Mouse (Mus musculus) liver, embryonic 16.5 days (tissue): ENCODE measurements around the gene Gm5617. TPM values are rescaled to one million over a fixed set of nuclear protein-coding genes. Genes with fewer than 3 reads are reported as not detected.
"Not testable (repeated sequence)": the region's sequence is repeated elsewhere in the genome, so short reads cannot be mapped to it uniquely, and the experiment has no call there.

Source experiments
- ATAC-seq: fragments of 200-750 bp; cut with Nextera tagmentation; 2 replicates; pipeline ENCODE4 v1.8.0; 2017; ENCODE audit warnings: low read depth, mild to moderate bottlenecking, moderate number of reproducible peaks, moderate library complexity
- H3K27ac ChIP-seq: fragments of 300-500 bp; sonication (generic); 2 replicates; pipeline ENCODE4 v1.5.1; 2014; ENCODE audit warnings: mild to moderate bottlenecking, low read length
- H3K27me3 ChIP-seq: fragments of 300-500 bp; sonication (generic); 2 replicates; pipeline ENCODE4 v1.6.1; 2014; ENCODE audit warnings: low read depth, low read length, mixed read lengths; ENCODE audit not compliant: control insufficient read depth, insufficient read depth
- H3K36me3 ChIP-seq: fragments of 300-500 bp; sonication (generic); 2 replicates; pipeline ENCODE4 v1.6.1; 2014; ENCODE audit warnings: mild to moderate bottlenecking; ENCODE audit not compliant: control insufficient read depth, insufficient read depth
- H3K4me1 ChIP-seq: fragments of 300-500 bp; sonication (generic); 2 replicates; pipeline ENCODE4 v1.6.1; 2014; ENCODE audit warnings: low read depth, low read length, mixed read lengths; ENCODE audit not compliant: control insufficient read depth
- H3K4me2 ChIP-seq: fragments of 300-500 bp; sonication (generic); 2 replicates; pipeline ENCODE4 v1.6.1; 2014; ENCODE audit warnings: low read depth, low read length, mixed read lengths
- H3K4me3 ChIP-seq: fragments of 300-500 bp; sonication (generic); 2 replicates; pipeline ENCODE4 v1.5.1; 2014; ENCODE audit warnings: low read depth, mild to moderate bottlenecking, low read length
- H3K9ac ChIP-seq: fragments of 300-500 bp; sonication (generic); 2 replicates; pipeline ENCODE4 v1.6.1; 2014; ENCODE audit warnings: low read depth, low read length
- H3K9me3 ChIP-seq: fragments of 300-500 bp; sonication (generic); replicated peaks from 2 replicates; pipeline ENCODE4 v1.6.1; 2016; ENCODE audit warnings: low read length; ENCODE audit not compliant: control insufficient read depth
- WGBS: fragments of 180-500 bp; shearing (Covaris S2); extraction: QIAGEN DNeasy Blood & Tissue Kit; methylation state at CpG from one replicate; pipeline ENCODE4 v1.1.7; 2014; ENCODE audit not compliant: insufficient replicate concordance; 5-methylcytosine and 5-hydroxymethylcytosine counted together
- polyA plus RNA-seq: library from polyadenylated mRNA; unstranded; fragments of >200 nt; fragmentation: Nextera tagmentation; extraction: Ambion mirVana; gene quantifications from 2 replicates; pipeline ENCODE4 v1.2.1, GENCODE M21; 2015

The Gm5617 gene
- polyA plus RNA-seq, 1 experiment from 2014 or later: 17.3 TPM

DNA sequence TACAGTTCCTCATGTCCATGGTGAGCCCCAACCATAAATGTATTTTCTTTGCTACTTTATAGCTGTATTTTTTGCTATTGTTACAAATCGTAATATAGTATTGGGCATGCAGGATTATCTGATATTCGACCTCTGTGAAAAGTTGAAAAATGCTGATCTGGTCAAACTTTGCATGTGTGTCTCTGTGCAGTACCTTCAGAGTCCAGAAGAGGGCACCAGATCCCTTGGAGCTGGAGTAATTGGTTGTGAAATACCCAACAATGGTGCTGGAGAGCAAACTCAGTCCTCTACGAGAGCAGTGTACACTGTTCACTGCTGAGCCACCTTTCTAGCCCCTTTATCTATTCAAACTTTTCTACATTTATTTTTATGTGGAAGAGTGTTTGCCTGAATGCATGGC lies 28.4 kb upstream of the Gm5617 start:
- H3K9me3 ChIP-seq: no peaks in the 10 kb centered on the region
- H3K4me1 ChIP-seq: no peaks in the 10 kb centered on the region
- no peak overlapping the region for H3K4me3 ChIP-seq
- no peaks in the 10 kb centered on the region for H3K36me3 ChIP-seq
- 40% methylated on average over 3 of the region's 3 CpGs for WGBS
- no peak overlapping the region for H3K27ac ChIP-seq
- no peak overlapping the region for H3K9ac ChIP-seq
- H3K27me3 ChIP-seq: no peaks in the 10 kb centered on the region
- ATAC-seq: no peak
- H3K4me2 ChIP-seq: no peak overlapping the region

DNA sequence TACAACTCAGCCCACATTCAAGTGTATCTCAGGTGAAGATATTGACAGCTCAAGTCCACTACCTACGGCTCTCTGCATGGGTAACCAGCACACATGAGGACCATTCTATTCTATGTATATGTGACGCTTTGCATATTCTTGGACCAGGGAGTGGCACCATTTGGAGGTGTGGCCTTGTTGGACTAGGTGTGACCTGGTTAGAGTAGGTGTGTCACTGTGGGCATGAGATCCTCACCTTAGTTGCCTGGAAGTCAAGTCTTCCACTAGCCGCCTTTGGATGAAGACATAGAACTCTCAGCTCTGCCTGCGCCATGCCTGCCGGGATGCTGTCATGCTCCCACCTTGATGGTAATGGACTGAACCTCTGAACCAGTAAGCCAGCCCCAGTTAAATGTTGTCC lies 27.8 kb upstream of the Gm5617 start:
- 91% methylated on average over 5 of the region's 5 CpGs for WGBS
- H3K9me3 ChIP-seq, H3K27ac ChIP-seq, H3K27me3 ChIP-seq, H3K9ac ChIP-seq, H3K4me3 ChIP-seq, H3K4me1 ChIP-seq, ATAC-seq, H3K4me2 ChIP-seq, H3K36me3 ChIP-seq: not testable (repeated sequence)

DNA sequence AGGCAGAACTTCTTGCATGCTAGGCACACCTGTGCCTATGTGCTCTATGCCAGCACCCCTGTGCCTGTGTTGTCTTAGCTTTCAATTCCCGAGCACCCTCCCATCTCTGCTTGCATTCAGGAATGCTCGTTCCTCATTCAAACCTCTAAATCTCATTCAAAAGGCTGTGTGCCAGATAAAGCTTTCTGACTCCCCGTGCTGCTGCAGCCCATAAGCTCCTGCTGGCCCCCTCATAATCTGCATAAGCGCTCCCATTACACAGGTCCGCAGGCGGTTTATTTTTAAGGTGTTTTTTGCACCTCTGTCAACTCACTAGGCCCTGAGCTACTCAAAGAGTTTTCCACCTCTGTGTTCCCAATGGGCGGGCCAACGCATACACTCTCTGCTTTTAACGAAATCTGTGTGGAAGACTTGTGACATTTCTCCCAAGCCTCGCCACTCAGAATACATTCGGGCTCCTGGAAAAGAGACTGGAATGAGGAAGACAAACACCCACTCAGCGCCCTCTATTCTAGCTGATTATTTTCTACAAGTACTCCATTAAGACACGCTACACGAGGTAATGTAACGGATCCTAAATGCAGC lies 22.7 kb upstream of the Gm5617 start:
- Histone ChIP-seq H3K9me3 (no peaks in the 10 kb centered on the region), H3K4me3 (no peak overlapping the region), H3K9ac (no peak overlapping the region), H3K36me3 (peaks cover 5% of the 10 kb centered on the region), H3K27me3 (no peaks in the 10 kb centered on the region), H3K4me2 (no peak overlapping the region), H3K27ac (no peak overlapping the region), H3K4me1 (no peaks in the 10 kb centered on the region; the same call in 1 of the 2 replicates)
- ATAC-seq: no peak
- WGBS: 82% methylated on average over 15 of the region's 15 CpGs

DNA sequence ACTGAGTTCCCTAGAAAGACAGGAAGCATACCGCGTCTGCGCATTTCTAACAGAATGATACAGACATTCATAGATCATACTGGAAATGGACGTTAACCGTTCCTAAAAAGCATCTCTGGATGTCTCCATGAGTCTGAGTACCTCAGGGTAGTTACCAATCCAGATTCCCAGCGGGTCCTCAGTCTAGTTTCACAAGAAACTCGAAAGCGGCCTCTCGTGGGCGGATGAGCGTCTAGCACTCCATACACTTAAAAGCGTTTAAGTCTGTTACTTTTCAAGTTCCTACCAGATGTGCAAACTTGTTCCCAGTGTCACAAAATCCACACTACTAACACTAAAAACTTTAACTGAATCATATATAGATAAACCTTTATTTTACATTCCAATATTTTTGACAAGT lies 22.1 kb upstream of the Gm5617 start:
- Histone ChIP-seq H3K4me1 (no peaks in the 10 kb centered on the region; the same call in 1 of the 2 replicates), H3K36me3 (peaks cover 5% of the 10 kb centered on the region), H3K27me3 (no peaks in the 10 kb centered on the region), H3K9ac (no peak overlapping the region), H3K27ac (no peak overlapping the region), H3K4me2 (no peak overlapping the region), H3K9me3 (no peaks in the 10 kb centered on the region), H3K4me3 (no peak overlapping the region)
- no peak for ATAC-seq
- 82% methylated on average over 12 of the region's 12 CpGs for WGBS

DNA sequence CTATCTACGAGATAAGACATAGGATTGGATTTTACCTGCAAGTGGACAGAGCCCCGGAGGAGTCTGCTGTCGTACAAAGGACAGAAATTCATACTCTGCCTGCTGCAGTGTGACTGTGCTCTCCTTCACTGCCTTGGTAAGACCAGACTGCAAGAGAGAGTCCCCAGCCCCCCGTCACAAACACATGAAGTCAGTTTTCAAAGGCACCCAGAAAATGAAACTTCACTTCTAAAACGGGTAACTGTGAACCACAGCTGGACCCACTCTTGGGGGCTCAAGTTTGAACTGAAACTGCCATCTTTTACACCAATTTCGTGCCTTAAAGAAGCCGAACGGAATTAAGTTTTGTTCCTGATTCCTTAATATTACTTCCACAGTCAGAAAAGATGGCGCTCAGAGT lies 20.9 kb upstream of the Gm5617 start:
- no peak overlapping the region for H3K9ac ChIP-seq
- no peak for ATAC-seq
- peaks cover 5% of the 10 kb centered on the region for H3K36me3 ChIP-seq
- H3K4me1 ChIP-seq: peaks cover under 1% of the 10 kb centered on the region
- no peak overlapping the region for H3K4me3 ChIP-seq
- no peak overlapping the region for H3K4me2 ChIP-seq
- H3K9me3 ChIP-seq: no peaks in the 10 kb centered on the region
- H3K27ac ChIP-seq: no peak overlapping the region
- H3K27me3 ChIP-seq: no peaks in the 10 kb centered on the region
- 81% methylated on average over 9 of the region's 9 CpGs for WGBS

DNA sequence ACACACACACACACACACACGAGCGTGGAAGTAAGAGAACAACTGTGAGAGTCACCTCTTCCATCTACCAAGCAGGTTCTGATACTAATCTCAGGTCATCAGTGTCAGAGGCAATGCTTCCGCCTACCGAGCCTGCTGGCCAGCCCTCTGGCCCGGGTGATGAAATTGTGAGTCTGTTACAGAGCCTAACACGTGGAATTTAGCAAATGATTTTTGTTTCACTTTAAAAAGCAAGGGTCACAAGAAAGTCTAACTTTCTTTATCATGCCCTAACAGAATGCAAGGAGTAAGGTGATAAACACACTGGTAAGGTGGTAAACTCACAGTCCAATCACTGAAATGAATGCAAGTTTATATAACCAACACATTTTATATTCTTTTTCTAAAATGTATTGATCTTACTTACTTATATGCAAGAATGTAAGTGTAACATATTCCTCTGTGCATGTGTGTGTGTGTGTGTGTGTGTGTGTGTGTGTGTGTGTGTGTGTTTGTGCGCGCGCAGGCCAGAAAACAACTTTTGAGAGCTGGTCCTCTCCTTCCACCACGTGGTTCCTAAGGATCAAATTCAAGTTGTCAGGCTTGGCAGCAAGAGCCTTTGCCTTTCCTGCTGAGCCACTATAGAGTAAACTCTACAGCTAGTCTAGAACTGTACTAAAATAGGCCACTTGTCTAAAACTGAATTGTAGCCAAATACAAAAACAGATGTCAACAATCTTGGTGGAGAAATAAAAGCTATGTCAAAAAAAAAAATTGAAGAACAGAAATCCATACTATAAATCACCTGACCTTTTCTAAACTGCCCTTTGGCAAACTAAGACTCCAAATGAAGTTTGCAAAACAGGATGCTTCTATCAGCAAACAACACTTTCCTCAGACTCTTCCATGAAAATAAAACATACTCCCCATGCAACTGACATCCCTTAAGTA lies 18.7 kb upstream of the Gm5617 start:
- no peaks in the 10 kb centered on the region for H3K9me3 ChIP-seq
- H3K27me3 ChIP-seq: no peaks in the 10 kb centered on the region
- no peak overlapping the region for H3K27ac ChIP-seq
- H3K4me3 ChIP-seq: no peak overlapping the region
- H3K36me3 ChIP-seq: peaks cover 5% of the 10 kb centered on the region
- H3K4me1 ChIP-seq: peaks cover 14% of the 10 kb centered on the region
- ATAC-seq: no peak
- no peak overlapping the region for H3K9ac ChIP-seq
- no peak overlapping the region for H3K4me2 ChIP-seq
- 73% methylated on average over 10 of the region's 10 CpGs for WGBS

DNA sequence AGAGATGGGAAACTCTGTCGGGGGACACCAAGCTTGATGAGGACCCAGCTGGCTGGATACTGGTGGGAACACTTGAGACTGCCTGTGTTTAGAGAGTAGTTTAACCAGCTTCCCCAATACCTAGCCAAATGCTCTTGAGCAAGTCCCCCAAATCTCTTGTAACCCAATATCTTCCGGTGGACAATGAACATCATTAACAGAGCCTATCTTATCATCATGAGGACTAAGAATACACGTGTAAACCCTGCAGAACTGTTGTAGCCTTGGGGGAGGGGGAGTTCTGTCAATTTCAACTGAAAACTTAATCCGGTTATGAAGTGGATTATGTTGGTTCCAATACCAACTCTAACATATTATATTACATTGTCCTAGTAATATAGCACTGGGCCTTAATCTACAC lies 16.4 kb upstream of the Gm5617 start:
- Histone ChIP-seq H3K9me3 (no peaks in the 10 kb centered on the region), H3K36me3 (no peaks in the 10 kb centered on the region), H3K27ac (no peak overlapping the region), H3K9ac (no peak overlapping the region), H3K4me1 (peaks cover 14% of the 10 kb centered on the region), H3K27me3 (no peaks in the 10 kb centered on the region), H3K4me3 (no peak overlapping the region), H3K4me2 (no peak overlapping the region)
- no peak for ATAC-seq
- WGBS: 52% methylated on average over 4 of the region's 4 CpGs

DNA sequence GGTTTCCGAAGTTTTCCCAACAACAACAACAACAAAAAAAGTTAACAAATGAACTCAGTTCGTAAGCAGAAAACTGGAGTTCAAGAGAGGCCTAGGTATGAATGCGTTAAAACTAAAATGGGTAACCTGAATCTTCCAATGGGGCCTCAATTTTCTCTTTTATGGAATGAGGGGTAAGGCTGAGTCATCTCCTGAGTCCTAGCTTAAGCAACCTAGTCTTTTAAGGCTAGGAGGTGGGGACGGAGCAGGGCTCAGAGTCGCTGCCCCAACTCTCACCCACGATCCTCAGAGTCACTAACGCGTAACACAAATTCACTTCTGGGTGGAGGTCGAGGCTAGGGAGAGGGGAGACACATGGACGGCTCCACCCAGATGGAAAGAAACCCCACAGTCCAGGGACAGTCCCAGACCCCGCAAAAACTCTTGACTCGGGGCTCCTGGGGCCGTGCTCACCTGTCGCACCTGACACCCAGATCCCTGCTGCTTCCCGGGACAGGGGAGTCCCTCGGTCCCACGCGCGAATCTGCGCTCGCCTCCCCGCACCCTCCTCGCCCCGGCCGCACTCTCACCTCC lies 15.3 kb upstream of the Gm5617 start:
- H3K4me3 ChIP-seq: peak overlapping the region; percentile 85
- H3K27me3 ChIP-seq: no peaks in the 10 kb centered on the region
- WGBS: 5% methylated on average over 23 of the region's 25 CpGs
- H3K4me1 ChIP-seq: peaks cover 14% of the 10 kb centered on the region
- H3K9me3 ChIP-seq: no peaks in the 10 kb centered on the region
- peak overlapping the region; percentile 87 for H3K9ac ChIP-seq
- ATAC-seq: peak; percentile 6; the same call in 1 of the 2 replicates
- H3K36me3 ChIP-seq: no peaks in the 10 kb centered on the region
- H3K4me2 ChIP-seq: peak overlapping the region; percentile 98
- peak overlapping the region; percentile 70 for H3K27ac ChIP-seq
